Mouse (Mus musculus): Measurements from ENCODE around the gene Gm20481. TPM values are rescaled to one million over a fixed set of nuclear protein-coding genes. Genes with fewer than 3 reads are reported as not detected.

The Gm20481 gene
- polyA plus RNA-seq, 1 experiment from 2014 or later: not detected

DNA sequence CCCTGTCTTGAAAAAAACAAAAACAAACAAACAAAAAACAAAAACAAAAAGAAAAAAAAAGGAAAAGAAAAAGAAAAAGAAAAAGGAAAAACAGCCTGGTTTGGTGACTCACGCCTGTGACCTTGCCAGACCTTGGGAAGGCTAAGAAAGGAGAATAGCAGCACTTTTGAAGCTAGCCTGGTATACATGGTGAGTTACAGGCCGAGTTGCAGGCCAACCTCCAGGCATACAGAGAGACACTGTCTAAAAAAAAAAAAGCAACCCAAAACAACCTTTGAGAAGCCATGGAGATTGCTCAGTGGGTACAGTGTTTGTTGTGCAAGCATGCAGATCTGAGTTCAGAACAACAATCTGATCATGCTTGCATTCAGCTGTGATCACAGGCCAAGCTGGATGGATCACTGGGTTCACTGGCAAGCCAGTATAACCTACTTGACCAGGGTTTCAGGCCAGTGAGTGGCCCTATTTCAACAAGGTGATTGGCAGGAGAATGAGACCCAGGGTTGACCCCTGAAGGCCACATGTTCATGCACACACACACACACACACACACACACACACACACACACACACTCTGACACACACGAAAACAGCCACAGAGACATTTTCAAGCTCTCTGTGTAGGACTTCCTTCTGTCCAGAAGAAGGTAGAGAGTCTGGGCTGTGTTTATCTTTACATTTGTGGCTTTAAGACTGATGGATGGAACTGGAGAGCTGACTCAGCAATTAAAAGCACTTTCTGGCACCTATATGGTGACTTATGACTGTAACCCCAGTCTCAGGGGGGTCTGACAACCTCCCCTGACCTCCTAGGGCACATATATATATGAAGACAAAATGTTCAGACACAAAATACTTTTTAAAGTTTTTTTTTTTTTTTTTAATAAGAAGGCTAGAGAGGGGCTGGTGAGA lies 6.1 kb downstream of the Gm20481 start:
- WGBS: 79% methylated on average over 3 of the region's 3 CpGs
- no peaks in the 10 kb centered on the region for H3K36me3 ChIP-seq (ENCODE audit: control insufficient read depth, insufficient read depth, low read length)
- no peak overlapping the region for H3K27ac ChIP-seq (ENCODE audit: low read depth)
- DNase-seq (ENCODE audit: low spot score): no peak
- H3K9me3 ChIP-seq (ENCODE audit: control insufficient read depth, low read length): no peaks in the 10 kb centered on the region
- H3K27me3 ChIP-seq (replicated peaks; ENCODE audit: control insufficient read depth, insufficient read depth, low read length): no peaks in the 10 kb centered on the region; the same call in 1 of the 2 replicates
- peaks cover 7% of the 10 kb centered on the region for H3K4me1 ChIP-seq (replicated peaks; ENCODE audit: control insufficient read depth, insufficient read depth, low read length)
- no peak for ATAC-seq (replicated peaks; ENCODE audit: low FRiP score, low TSS enrichment, low read depth)
- no peak overlapping the region for H3K4me3 ChIP-seq (ENCODE audit: low read depth, low read length)
- H3K9ac ChIP-seq (ENCODE audit: low read length): no peak overlapping the region
- no peak overlapping the region for H3K4me2 ChIP-seq (ENCODE audit: low read length)

GRCm38 (mm10) chr17:34977000-34977399 lies 7.3 kb downstream of the Gm20481 start:
- H3K27ac ChIP-seq (ENCODE audit: low read depth): no peak overlapping the region
- 95% methylated on average over 20 of the region's 20 CpGs for WGBS
- H3K4me3 ChIP-seq (ENCODE audit: low read depth, low read length): no peak overlapping the region
- no peaks in the 10 kb centered on the region for H3K9me3 ChIP-seq (ENCODE audit: control insufficient read depth, low read length)
- H3K36me3 ChIP-seq (ENCODE audit: control insufficient read depth, insufficient read depth, low read length): no peaks in the 10 kb centered on the region
- ATAC-seq (replicated peaks; ENCODE audit: low FRiP score, low TSS enrichment, low read depth) (no peak), DNase-seq (ENCODE audit: low spot score) (no peak)
- no peak overlapping the region for H3K9ac ChIP-seq (ENCODE audit: low read length)
- no peaks in the 10 kb centered on the region; the same call in 1 of the 2 replicates for H3K27me3 ChIP-seq (replicated peaks; ENCODE audit: control insufficient read depth, insufficient read depth, low read length)
- peaks cover 12% of the 10 kb centered on the region for H3K4me1 ChIP-seq (replicated peaks; ENCODE audit: control insufficient read depth, insufficient read depth, low read length)
- H3K4me2 ChIP-seq (ENCODE audit: low read length): no peak overlapping the region

GRCm38 (mm10) chr17:34978239-34978638 lies 8.5 kb downstream of the Gm20481 start:
- no peaks in the 10 kb centered on the region for H3K9me3 ChIP-seq (ENCODE audit: control insufficient read depth, low read length)
- DNase-seq (ENCODE audit: low spot score) (no peak), ATAC-seq (replicated peaks; ENCODE audit: low FRiP score, low TSS enrichment, low read depth) (no peak)
- peaks cover 21% of the 10 kb centered on the region for H3K4me1 ChIP-seq (replicated peaks; ENCODE audit: control insufficient read depth, insufficient read depth, low read length)
- H3K36me3 ChIP-seq (ENCODE audit: control insufficient read depth, insufficient read depth, low read length): no peaks in the 10 kb centered on the region
- H3K4me3 ChIP-seq (ENCODE audit: low read depth, low read length): no peak overlapping the region
- no peaks in the 10 kb centered on the region for H3K27me3 ChIP-seq (replicated peaks; ENCODE audit: control insufficient read depth, insufficient read depth, low read length)
- H3K27ac ChIP-seq (ENCODE audit: low read depth): no peak overlapping the region
- 87% methylated on average over 27 of the region's 27 CpGs for WGBS
- no peak overlapping the region for H3K9ac ChIP-seq (ENCODE audit: low read length)
- no peak overlapping the region for H3K4me2 ChIP-seq (ENCODE audit: low read length)

DNA sequence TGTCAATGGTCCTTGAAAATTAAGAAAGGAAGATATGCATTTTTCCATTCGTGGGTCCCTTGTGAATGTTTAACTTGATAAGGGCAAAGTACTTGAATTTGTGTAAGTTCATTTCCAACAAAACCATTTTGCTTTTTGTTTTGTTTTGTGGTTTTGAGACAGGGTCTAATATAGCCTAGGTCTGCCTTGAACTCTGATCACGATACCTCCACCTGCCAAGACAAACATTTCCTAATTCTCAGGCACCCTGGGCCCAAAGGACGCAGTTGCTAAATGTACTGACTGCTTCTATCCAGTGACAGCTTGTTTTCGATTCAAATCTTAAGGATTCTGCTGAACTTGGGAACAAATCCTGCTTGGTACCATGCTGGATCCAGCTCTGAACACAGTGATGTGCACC lies 9.9 kb downstream of the Gm20481 start:
- no peak for ATAC-seq (replicated peaks; ENCODE audit: low FRiP score, low TSS enrichment, low read depth)
- Histone ChIP-seq H3K4me1 (replicated peaks; ENCODE audit: control insufficient read depth, insufficient read depth, low read length) (peaks cover 24% of the 10 kb centered on the region), H3K27ac (ENCODE audit: low read depth) (no peak overlapping the region), H3K9me3 (ENCODE audit: control insufficient read depth, low read length) (no peaks in the 10 kb centered on the region), H3K9ac (ENCODE audit: low read length) (no peak overlapping the region), H3K4me3 (ENCODE audit: low read depth, low read length) (no peak overlapping the region), H3K36me3 (ENCODE audit: control insufficient read depth, insufficient read depth, low read length) (no peaks in the 10 kb centered on the region), H3K27me3 (replicated peaks; ENCODE audit: control insufficient read depth, insufficient read depth, low read length) (no peaks in the 10 kb centered on the region), H3K4me2 (ENCODE audit: low read length) (no peak overlapping the region)
- DNase-seq (ENCODE audit: low spot score): peak; percentile 38
- 91% methylated on average over 4 of the region's 4 CpGs for WGBS

GRCm38 (mm10) chr17:34980655-34981054 lies 10.9 kb downstream of the Gm20481 start:
- peak overlapping the region; percentile 99; the same call in 1 of the 2 replicates for H3K27ac ChIP-seq (ENCODE audit: low read depth)
- H3K9ac ChIP-seq (ENCODE audit: low read length): peak overlapping the region; percentile 91
- H3K4me1 ChIP-seq (replicated peaks; ENCODE audit: control insufficient read depth, insufficient read depth, low read length): peaks cover 24% of the 10 kb centered on the region
- no peaks in the 10 kb centered on the region for H3K27me3 ChIP-seq (replicated peaks; ENCODE audit: control insufficient read depth, insufficient read depth, low read length)
- no peaks in the 10 kb centered on the region for H3K9me3 ChIP-seq (ENCODE audit: control insufficient read depth, low read length)
- peak overlapping the region; percentile 90 for H3K4me2 ChIP-seq (ENCODE audit: low read length)
- H3K4me3 ChIP-seq (ENCODE audit: low read depth, low read length): peak overlapping the region; percentile 91
- H3K36me3 ChIP-seq (ENCODE audit: control insufficient read depth, insufficient read depth, low read length): peaks cover 9% of the 10 kb centered on the region
- 11% methylated on average over 2 of the region's 2 CpGs for WGBS
- DNase-seq (ENCODE audit: low spot score): no peak
- no peak for ATAC-seq (replicated peaks; ENCODE audit: low FRiP score, low TSS enrichment, low read depth)

DNA sequence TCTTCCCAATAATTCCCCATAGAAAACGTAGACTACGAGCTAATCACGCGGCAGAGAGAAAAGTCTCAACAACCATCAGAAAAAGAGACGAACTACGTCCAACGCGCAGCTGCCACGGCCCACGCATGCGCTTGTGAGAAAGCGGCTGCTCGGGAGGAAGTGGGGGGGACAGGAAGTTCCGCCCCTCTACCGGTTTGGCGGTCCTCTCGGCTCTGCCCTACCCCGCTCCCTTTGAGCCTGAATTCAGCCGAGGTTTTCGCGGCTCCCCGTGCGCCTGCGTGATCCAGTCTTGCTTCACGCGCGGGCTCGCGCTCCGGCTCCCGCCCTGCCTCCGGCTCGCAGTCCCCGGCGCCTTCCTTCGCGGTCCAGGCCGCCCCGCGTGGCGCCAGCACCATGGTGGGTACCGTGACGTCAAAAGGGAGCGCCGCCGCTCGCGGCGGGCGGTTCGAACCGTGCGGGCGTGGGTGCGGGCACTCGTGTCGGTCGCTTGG lies 12.0 kb downstream of the Gm20481 start, which contains the start of gene Lsm2:
Gene Lsm2 (plus strand): TSS at position 173 of the 491 bp plus-strand sequence.
- WGBS: under 1% methylated on average over 58 of the region's 58 CpGs
- ATAC-seq (replicated peaks; ENCODE audit: low FRiP score, low TSS enrichment, low read depth) (peak; percentile 89), DNase-seq (ENCODE audit: low spot score) (peak; percentile 97)
- no peaks in the 10 kb centered on the region for H3K27me3 ChIP-seq (replicated peaks; ENCODE audit: control insufficient read depth, insufficient read depth, low read length)
- H3K4me2 ChIP-seq (ENCODE audit: low read length): peak within 1 kb of the TSS; percentile 90
- peak within 1 kb of the TSS; percentile 91 for H3K4me3 ChIP-seq (ENCODE audit: low read depth, low read length)
- no peaks in the 10 kb centered on the region for H3K9me3 ChIP-seq (ENCODE audit: control insufficient read depth, low read length)
- H3K27ac ChIP-seq (ENCODE audit: low read depth): peak within 1 kb of the TSS; percentile 99
- peak within 1 kb of the TSS; percentile 91 for H3K9ac ChIP-seq (ENCODE audit: low read length)
- peaks cover 24% of the 10 kb centered on the region for H3K4me1 ChIP-seq (replicated peaks; ENCODE audit: control insufficient read depth, insufficient read depth, low read length)
- H3K36me3 ChIP-seq (ENCODE audit: control insufficient read depth, insufficient read depth, low read length): peaks cover 20% of the 10 kb centered on the region

GRCm38 (mm10) chr17:34982328-34982727 lies 12.6 kb downstream of the Gm20481 start:
- Histone ChIP-seq H3K4me2 (ENCODE audit: low read length) (peak overlapping the region; percentile 90), H3K27me3 (replicated peaks; ENCODE audit: control insufficient read depth, insufficient read depth, low read length) (no peaks in the 10 kb centered on the region), H3K36me3 (ENCODE audit: control insufficient read depth, insufficient read depth, low read length) (peaks cover 22% of the 10 kb centered on the region), H3K4me1 (replicated peaks; ENCODE audit: control insufficient read depth, insufficient read depth, low read length) (peaks cover 24% of the 10 kb centered on the region), H3K9me3 (ENCODE audit: control insufficient read depth, low read length) (no peaks in the 10 kb centered on the region), H3K9ac (ENCODE audit: low read length) (peak overlapping the region; percentile 91), H3K4me3 (ENCODE audit: low read depth, low read length) (peak overlapping the region; percentile 91), H3K27ac (ENCODE audit: low read depth) (peak overlapping the region; percentile 99)
- no peak; the same call in 1 of the 2 replicates for ATAC-seq (replicated peaks; ENCODE audit: low FRiP score, low TSS enrichment, low read depth)
- no peak for DNase-seq (ENCODE audit: low spot score)
- WGBS: under 1% methylated on average over 15 of the region's 15 CpGs

- Histone ChIP-seq H3K27me3 (replicated peaks; ENCODE audit: control insufficient read depth, insufficient read depth, low read length) (no peaks in the 10 kb centered on the region), H3K9me3 (ENCODE audit: control insufficient read depth, low read length) (no peaks in the 10 kb centered on the region), H3K4me1 (replicated peaks; ENCODE audit: control insufficient read depth, insufficient read depth, low read length) (peaks cover 24% of the 10 kb centered on the region), H3K36me3 (ENCODE audit: control insufficient read depth, insufficient read depth, low read length) (peaks cover 32% of the 10 kb centered on the region), H3K9ac (ENCODE audit: low read length) (no peak overlapping the region), H3K27ac (ENCODE audit: low read depth) (no peak overlapping the region), H3K4me3 (ENCODE audit: low read depth, low read length) (no peak overlapping the region), H3K4me2 (ENCODE audit: low read length) (no peak overlapping the region)
- 82% methylated on average over 2 of the region's 2 CpGs for WGBS
- no peak for ATAC-seq (replicated peaks; ENCODE audit: low FRiP score, low TSS enrichment, low read depth)
- no peak for DNase-seq (ENCODE audit: low spot score)
Measured at GRCm38 (mm10) chr17:34984218-34984617, 14.5 kb downstream of the Gm20481 start.

Data from intestine, embryonic 14.5 days (tissue).